Mouse (Mus musculus): ENCODE data around the gene Lsm14b. TPM values are rescaled to one million over a fixed set of nuclear protein-coding genes. Genes with fewer than 3 reads are reported as not detected.

Lsm14b gene
- total and polyA plus RNA-seq, 3 experiments = 12.2 to 16.5 (median 15.3) TPM

GRCm38 (mm10) chr2:180077622-180078021 is 52.8 kb downstream of the Lsm14b start:
- TF ChIP-seq TBP (conservative IDR thresholded peaks at IDR 0.05; ENCODE audit: low read depth, low read length) = no peak
- TF ChIP-seq BHLHE40 (IDR thresholded peaks at IDR 0.05; ENCODE audit: low read depth, low read length) = no peak
- TF ChIP-seq NRF1 (IDR thresholded peaks at IDR 0.05; ENCODE audit: low read depth, low read length) = no peak
- TF ChIP-seq IRF4 (IDR thresholded peaks at IDR 0.05; ENCODE audit: low read depth, low read length) = no peak
- TF ChIP-seq USF1 (IDR thresholded peaks at IDR 0.05; ENCODE audit: low read depth, low read length) = no peak
- TF ChIP-seq NELFE (IDR thresholded peaks at IDR 0.05; ENCODE audit: low read depth, low read length) = no peak
- TF ChIP-seq ZC3H11A (IDR thresholded peaks at IDR 0.05; ENCODE audit: low read depth, low read length) = no peak
- no peak for TF ChIP-seq ZNF384 (IDR thresholded peaks at IDR 0.05; ENCODE audit: low read depth, low read length)
- no peak for TF ChIP-seq MAX (IDR thresholded peaks at IDR 0.05; ENCODE audit: low read length)
- no peak for TF ChIP-seq CHD1 (IDR thresholded peaks at IDR 0.05; ENCODE audit: low read depth, low read length)
- no peak for TF ChIP-seq ELF1 (IDR thresholded peaks at IDR 0.05; ENCODE audit: low read depth, low read length)
- no peak for TF ChIP-seq TCF12 (IDR thresholded peaks at IDR 0.05; ENCODE audit: low read depth, low read length)
- no peak for TF ChIP-seq ZMIZ1 (IDR thresholded peaks at IDR 0.05; ENCODE audit: low read depth, low read length)
- TF ChIP-seq CHD2 (IDR thresholded peaks at IDR 0.05; ENCODE audit: low read length) = no peak
- TF ChIP-seq ETS1 (conservative IDR thresholded peaks at IDR 0.05; ENCODE audit: low read depth, low read length) = no peak
- no peak for TF ChIP-seq POLR2AphosphoS2 (IDR thresholded peaks at IDR 0.05; ENCODE audit: low read depth, low read length)
- TF ChIP-seq JUN (IDR thresholded peaks at IDR 0.05; ENCODE audit: insufficient read depth, low read depth, low read length) = no peak
- no peak for TF ChIP-seq SIN3A (IDR thresholded peaks at IDR 0.05; ENCODE audit: low read length)
- no peak for TF ChIP-seq POLR2A (IDR thresholded peaks at IDR 0.05; ENCODE audit: low read depth, low read length)
- TF ChIP-seq MAZ (IDR thresholded peaks at IDR 0.05; ENCODE audit: low read depth, low read length) = no peak
- no peaks in the 10 kb centered on the region for H3K79me2 ChIP-seq (replicated peaks; ENCODE audit: control insufficient read depth, extremely low read depth, insufficient read depth, poor library complexity, severe bottlenecking)
- H3K4me2 ChIP-seq (ENCODE audit: insufficient read depth, low read depth, poor library complexity, severe bottlenecking) = no peak overlapping the region
- in situ Hi-C loops (cut with MboI; ENCODE audit: low pct_ligation_motif_present, low pct_unique_long_range_greater_than_20kb, low sequenced_read_pairs) = no loop called here
- H3K27ac ChIP-seq (ENCODE audit: insufficient read depth, low read depth) = no peak overlapping the region
- H3K27me3 ChIP-seq (replicated peaks) = no peaks in the 10 kb centered on the region
- H3K4me3 ChIP-seq (replicated peaks in 1 of 3; ENCODE audit: low read depth in 2 of 3, low read length in 2 of 3, poor library complexity in 1 of 3) = no peak overlapping the region
- dilution Hi-C loops (cut with MboI; ENCODE audit: extremely low pct_ligation_motif_present, extremely low pct_unique_long_range_greater_than_20kb, low sequenced_read_pairs) = no loop called here
- H3K4me1 ChIP-seq (ENCODE audit: control insufficient read depth in 1 of 2, insufficient read depth in 2 of 2) = peaks cover 0 to 24% of the 10 kb centered on the region in 2 experiments; a peak in 2 of 4 replicates
- no peak overlapping the region for H3K9ac ChIP-seq (ENCODE audit: insufficient read depth, low read depth)
- no peaks in the 10 kb centered on the region for H3K9me3 ChIP-seq (replicated peaks; ENCODE audit: low read length)
- peaks cover 24 to 71% of the 10 kb centered on the region in 2 experiments for H3K36me3 ChIP-seq (replicated peaks in 1 of 2; ENCODE audit: control insufficient read depth in 1 of 2, insufficient read depth in 1 of 2, low read length in 1 of 2)
- DNase-seq (ENCODE audit: extremely low read depth) = no peak

DNA sequence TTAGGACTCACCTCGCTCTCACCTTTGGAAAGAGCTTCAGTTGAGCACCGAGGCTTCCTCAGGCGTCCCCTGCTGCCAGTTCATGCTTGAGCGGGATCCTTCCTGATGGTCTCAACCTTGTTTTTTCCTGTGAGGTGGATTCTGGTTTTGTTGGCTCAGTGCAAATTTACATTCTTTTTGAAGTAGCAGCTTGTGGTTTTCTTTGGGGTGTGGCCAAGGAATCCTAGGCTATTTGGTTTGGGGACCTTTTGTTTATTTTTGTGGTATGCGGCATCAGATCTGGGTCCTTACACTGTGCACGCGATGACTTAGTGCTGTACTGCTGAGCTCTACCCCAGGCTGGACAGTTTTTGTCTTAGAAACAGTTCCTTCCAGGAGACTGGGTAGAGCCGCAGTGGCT is 55.9 kb downstream of the Lsm14b start:
- in situ Hi-C loops (cut with MboI; ENCODE audit: low pct_ligation_motif_present, low pct_unique_long_range_greater_than_20kb, low sequenced_read_pairs) (no loop called here), dilution Hi-C loops (cut with MboI; ENCODE audit: extremely low pct_ligation_motif_present, extremely low pct_unique_long_range_greater_than_20kb, low sequenced_read_pairs) (no loop called here)
- no peak overlapping the region for H3K4me3 ChIP-seq (replicated peaks in 1 of 3; ENCODE audit: low read depth in 2 of 3, low read length in 2 of 3, poor library complexity in 1 of 3)
- TF ChIP-seq NELFE (IDR thresholded peaks at IDR 0.05; ENCODE audit: low read depth, low read length) (no peak), MEF2A (IDR thresholded peaks at IDR 0.05; ENCODE audit: borderline replicate concordance, low read depth, low read length) (no peak), JUND (conservative IDR thresholded peaks at IDR 0.05; ENCODE audit: low read depth, low read length) (no peak), USF1 (IDR thresholded peaks at IDR 0.05; ENCODE audit: low read depth, low read length) (no peak), RAD21 (IDR thresholded peaks at IDR 0.05; ENCODE audit: low read depth, low read length) (no peak), MAFK (IDR thresholded peaks at IDR 0.05; ENCODE audit: insufficient replicate concordance, low read length) (no peak), ETS1 (conservative IDR thresholded peaks at IDR 0.05; ENCODE audit: low read depth, low read length) (no peak), ZC3H11A (IDR thresholded peaks at IDR 0.05; ENCODE audit: low read depth, low read length) (no peak), POLR2AphosphoS2 (IDR thresholded peaks at IDR 0.05; ENCODE audit: low read depth, low read length) (no peak), UBTF (IDR thresholded peaks at IDR 0.05; ENCODE audit: low read depth, low read length) (no peak), JUN (IDR thresholded peaks at IDR 0.05; ENCODE audit: insufficient read depth, low read depth, low read length) (no peak), POLR2A (IDR thresholded peaks at IDR 0.05; ENCODE audit: low read depth, low read length) (no peak), MAZ (IDR thresholded peaks at IDR 0.05; ENCODE audit: low read depth, low read length) (no peak), TBP (conservative IDR thresholded peaks at IDR 0.05; ENCODE audit: low read depth, low read length) (no peak), KAT2A (IDR thresholded peaks at IDR 0.05; ENCODE audit: insufficient replicate concordance, low read length) (no peak), HCFC1 (IDR thresholded peaks at IDR 0.05; ENCODE audit: low read depth, low read length) (no peak), USF2 (conservative IDR thresholded peaks at IDR 0.05; ENCODE audit: low read depth, low read length) (no peak), MAX (IDR thresholded peaks at IDR 0.05; ENCODE audit: low read length) (no peak), ZNF384 (IDR thresholded peaks at IDR 0.05; ENCODE audit: low read depth, low read length) (no peak), ELF1 (IDR thresholded peaks at IDR 0.05; ENCODE audit: low read depth, low read length) (no peak)
- no peaks in the 10 kb centered on the region for H3K9me3 ChIP-seq (replicated peaks; ENCODE audit: low read length)
- peaks cover 41 to 81% of the 10 kb centered on the region in 2 experiments for H3K36me3 ChIP-seq (replicated peaks in 1 of 2; ENCODE audit: control insufficient read depth in 1 of 2, insufficient read depth in 1 of 2, low read length in 1 of 2)
- no peak overlapping the region for H3K9ac ChIP-seq (ENCODE audit: insufficient read depth, low read depth)
- H3K79me2 ChIP-seq (replicated peaks; ENCODE audit: control insufficient read depth, extremely low read depth, insufficient read depth, poor library complexity, severe bottlenecking) = no peaks in the 10 kb centered on the region
- no peak overlapping the region for H3K27ac ChIP-seq (ENCODE audit: insufficient read depth, low read depth)
- H3K4me2 ChIP-seq (ENCODE audit: insufficient read depth, low read depth, poor library complexity, severe bottlenecking) = no peak overlapping the region
- no peak for DNase-seq (ENCODE audit: extremely low read depth)
- peaks cover 0 to 30% of the 10 kb centered on the region in 2 experiments; a peak in 2 of 4 replicates for H3K4me1 ChIP-seq (ENCODE audit: control insufficient read depth in 1 of 2, insufficient read depth in 2 of 2)
- H3K27me3 ChIP-seq (replicated peaks) = no peaks in the 10 kb centered on the region
